Mouse (Mus musculus): ENCODE data around the gene Dyx1c1. TPM values are rescaled to one million over a fixed set of nuclear protein-coding genes. Genes with fewer than 3 reads are reported as not detected.

Gene Dyx1c1
- total and polyA plus RNA-seq, 2 experiments from 2014 or later = 2.7 to 3.0 TPM

DNA sequence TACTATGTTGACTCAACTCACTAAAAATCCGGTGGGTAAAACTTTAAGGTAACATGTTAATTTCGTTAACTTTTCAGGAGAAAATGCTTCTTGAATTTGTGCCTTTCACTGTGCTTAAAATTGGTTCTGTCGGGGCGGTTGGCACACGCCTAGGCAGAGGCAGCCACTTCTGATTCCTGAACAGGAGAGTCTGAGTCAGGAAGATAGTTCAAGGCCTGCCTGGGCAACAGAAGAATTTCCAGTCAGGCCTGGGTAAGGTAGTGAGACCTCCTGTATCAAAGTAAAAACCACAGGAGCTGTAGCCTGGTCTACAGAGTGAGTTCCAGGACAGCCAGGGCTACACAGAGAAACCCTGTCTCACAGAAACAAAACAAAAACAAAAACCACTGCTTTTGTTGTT is 34.0 kb downstream of the Dyx1c1 start:
- Histone ChIP-seq H3K36me3 (ENCODE audit: insufficient read depth, low read length) (no peaks in the 10 kb centered on the region), H3K4me2 (ENCODE audit: low read depth, low read length, poor library complexity, severe bottlenecking) (no peak overlapping the region), H3K4me3 (ENCODE audit: low read depth, low read length) (no peak overlapping the region), H3K27ac (ENCODE audit: low read depth, low read length) (no peak overlapping the region), H3K9me3 (ENCODE audit: low read length) (no peaks in the 10 kb centered on the region), H3K9ac (replicated peaks; ENCODE audit: low read length, poor library complexity, severe bottlenecking) (no peak overlapping the region), H3K27me3 (ENCODE audit: insufficient read depth, low read length) (no peaks in the 10 kb centered on the region), H3K4me1 (ENCODE audit: insufficient read depth, low read length) (no peaks in the 10 kb centered on the region)
- TF ChIP-seq CTCF (IDR thresholded peaks at IDR 0.05) = no peak
- DNase-seq (ENCODE audit: low spot score) (no peak), ATAC-seq (ENCODE audit: low FRiP score) (no peak)
- WGBS = 95% methylated on average over 5 of the region's 5 CpGs

DNA sequence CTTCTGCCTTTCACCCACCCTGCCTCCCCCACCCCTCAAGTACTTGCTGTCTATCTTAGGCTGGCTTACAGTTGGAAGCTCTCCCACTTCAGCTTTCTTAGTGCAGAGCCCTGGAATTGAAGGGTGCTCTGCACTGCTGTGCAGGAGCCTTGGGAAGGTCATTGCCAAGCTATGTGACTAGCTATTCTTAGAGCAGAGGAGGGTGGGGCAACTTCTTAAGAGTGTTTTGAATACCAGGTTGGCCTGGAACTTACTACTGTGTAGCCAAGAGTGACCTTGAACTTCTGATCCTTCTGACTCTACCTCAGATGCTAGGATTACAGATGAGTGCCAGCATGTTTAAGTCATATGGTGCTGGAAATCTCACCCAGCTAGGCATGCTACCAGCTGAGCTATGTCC is 37.6 kb downstream of the Dyx1c1 start:
- H3K36me3 ChIP-seq (ENCODE audit: insufficient read depth, low read length) = 0 out of 2 replicates have a peak, but pooled peaks cover 3% of the 10 kb centered on the region
- no peak overlapping the region for H3K27ac ChIP-seq (ENCODE audit: low read depth, low read length)
- H3K4me2 ChIP-seq (ENCODE audit: low read depth, low read length, poor library complexity, severe bottlenecking) = no peak overlapping the region
- DNase-seq (ENCODE audit: low spot score) (no peak), ATAC-seq (ENCODE audit: low FRiP score) (no peak)
- no peak overlapping the region for H3K4me3 ChIP-seq (ENCODE audit: low read depth, low read length)
- H3K4me1 ChIP-seq (ENCODE audit: insufficient read depth, low read length) = no peaks in the 10 kb centered on the region
- no peak overlapping the region for H3K9ac ChIP-seq (replicated peaks; ENCODE audit: low read length, poor library complexity, severe bottlenecking)
- H3K27me3 ChIP-seq (ENCODE audit: insufficient read depth, low read length) = no peaks in the 10 kb centered on the region
- no peak for TF ChIP-seq CTCF (IDR thresholded peaks at IDR 0.05)
- H3K9me3 ChIP-seq (ENCODE audit: low read length) = no peaks in the 10 kb centered on the region

DNA sequence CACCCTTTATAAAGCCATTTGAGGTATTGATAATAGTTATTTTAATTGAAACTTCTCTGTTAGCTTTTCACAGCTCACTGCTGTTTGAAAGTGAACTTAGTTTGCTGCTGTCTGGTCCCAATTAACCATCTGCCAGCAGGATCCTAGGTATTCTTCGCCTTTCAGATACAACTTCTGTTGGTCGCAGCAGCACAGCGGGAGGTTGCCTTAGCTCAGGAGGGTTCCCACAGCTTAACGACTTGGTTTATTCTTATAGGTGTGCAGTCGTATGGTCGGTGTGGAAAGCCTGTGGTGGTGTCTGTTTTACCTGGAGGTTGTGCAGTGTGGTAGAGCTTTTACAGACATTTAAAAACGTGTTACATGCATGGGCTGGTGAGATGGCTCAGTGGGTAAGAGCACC is 38.2 kb downstream of the Dyx1c1 start:
- Histone ChIP-seq H3K4me1 (ENCODE audit: insufficient read depth, low read length) (no peaks in the 10 kb centered on the region), H3K36me3 (ENCODE audit: insufficient read depth, low read length) (peaks cover 7% of the 10 kb centered on the region; the same call in 1 of the 2 replicates), H3K4me2 (ENCODE audit: low read depth, low read length, poor library complexity, severe bottlenecking) (no peak overlapping the region), H3K4me3 (ENCODE audit: low read depth, low read length) (no peak overlapping the region), H3K9ac (replicated peaks; ENCODE audit: low read length, poor library complexity, severe bottlenecking) (no peak overlapping the region), H3K27me3 (ENCODE audit: insufficient read depth, low read length) (no peaks in the 10 kb centered on the region), H3K27ac (ENCODE audit: low read depth, low read length) (no peak overlapping the region), H3K9me3 (ENCODE audit: low read length) (no peaks in the 10 kb centered on the region)
- DNase-seq (ENCODE audit: low spot score) (no peak), ATAC-seq (ENCODE audit: low FRiP score) (no peak)
- TF ChIP-seq CTCF (IDR thresholded peaks at IDR 0.05) = no peak
- 60% methylated on average over 7 of the region's 7 CpGs for WGBS

DNA sequence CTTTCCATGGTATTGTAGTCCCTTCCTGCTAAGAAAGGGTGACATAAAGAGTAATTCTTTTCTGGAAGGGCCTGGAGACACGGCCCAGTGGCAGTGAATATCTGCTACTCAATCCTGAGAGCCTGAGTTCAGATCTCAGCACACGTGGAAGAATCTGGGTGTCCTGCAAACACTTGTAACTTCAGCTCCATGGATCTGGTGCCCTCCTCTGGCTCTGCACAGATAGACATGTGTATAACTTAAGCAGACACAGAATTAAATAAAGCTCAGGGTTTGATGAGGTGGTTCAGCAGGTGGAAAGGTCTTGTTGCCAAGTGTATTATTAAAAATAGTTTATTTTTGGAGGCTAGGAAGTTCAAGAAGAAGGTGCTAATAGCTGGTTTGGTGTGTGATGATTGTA is 41.9 kb downstream of the Dyx1c1 start:
- peak; percentile 39 for TF ChIP-seq CTCF (IDR thresholded peaks at IDR 0.05)
- no peak for DNase-seq (ENCODE audit: low spot score)
- ATAC-seq (ENCODE audit: low FRiP score) = no peak

DNA sequence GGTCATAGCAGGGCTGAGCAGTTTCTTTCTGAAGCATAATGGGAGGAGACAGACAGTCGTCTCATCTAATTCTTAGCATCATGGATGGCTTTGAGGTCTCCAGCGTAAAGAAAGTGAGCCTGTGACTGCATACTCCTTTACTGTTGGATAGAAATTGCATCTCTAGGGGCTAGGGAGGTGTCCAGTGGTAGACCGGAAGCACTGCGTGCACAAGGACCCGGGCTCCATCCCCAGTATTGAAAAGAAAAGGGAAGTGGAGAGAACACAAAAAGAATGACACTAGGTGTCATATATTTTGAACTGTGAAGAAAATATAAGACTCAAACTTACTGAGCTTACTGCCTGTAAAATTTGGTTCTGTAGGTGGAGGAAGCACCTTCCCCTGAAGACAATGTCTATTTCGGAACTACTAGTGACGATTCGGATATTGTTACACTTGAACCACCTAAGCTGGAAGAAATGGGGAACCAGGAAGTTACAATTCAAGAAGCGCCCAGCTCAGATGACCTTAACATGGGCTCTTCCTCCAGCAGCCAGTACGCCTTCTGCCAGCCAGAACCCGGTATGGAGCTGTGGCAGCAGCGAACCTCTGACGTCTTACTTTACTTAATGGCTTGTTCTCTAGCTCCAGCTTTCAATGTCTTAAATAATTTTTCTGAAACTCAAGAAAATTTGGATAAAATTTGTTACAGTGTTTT is 42.9 kb downstream of the Dyx1c1 start:
- no peaks in the 10 kb centered on the region for H3K4me1 ChIP-seq (ENCODE audit: insufficient read depth, low read length)
- WGBS = 86% methylated on average over 13 of the region's 13 CpGs
- H3K9me3 ChIP-seq (ENCODE audit: low read length) = no peaks in the 10 kb centered on the region
- no peak overlapping the region for H3K9ac ChIP-seq (replicated peaks; ENCODE audit: low read length, poor library complexity, severe bottlenecking)
- H3K27ac ChIP-seq (ENCODE audit: low read depth, low read length) = no peak overlapping the region
- no peaks in the 10 kb centered on the region for H3K27me3 ChIP-seq (ENCODE audit: insufficient read depth, low read length)
- H3K4me2 ChIP-seq (ENCODE audit: low read depth, low read length, poor library complexity, severe bottlenecking) = no peak overlapping the region
- H3K4me3 ChIP-seq (ENCODE audit: low read depth, low read length) = no peak overlapping the region
- DNase-seq (ENCODE audit: low spot score) (no peak), ATAC-seq (ENCODE audit: low FRiP score) (no peak)
- H3K36me3 ChIP-seq (ENCODE audit: insufficient read depth, low read length) = peaks cover 36% of the 10 kb centered on the region
- no peak for TF ChIP-seq CTCF (IDR thresholded peaks at IDR 0.05)

More for the DNA sequence above, 41.9 kb downstream of the Dyx1c1 start:
- H3K27me3 ChIP-seq (ENCODE audit: insufficient read depth, low read length) = no peaks in the 10 kb centered on the region
- H3K36me3 ChIP-seq (ENCODE audit: insufficient read depth, low read length) = peaks cover 31% of the 10 kb centered on the region
- H3K4me1 ChIP-seq (ENCODE audit: insufficient read depth, low read length) = no peaks in the 10 kb centered on the region
- WGBS = 71% methylated on average over 2 of the region's 2 CpGs
- H3K9me3 ChIP-seq (ENCODE audit: low read length) = no peaks in the 10 kb centered on the region
- no peak overlapping the region for H3K27ac ChIP-seq (ENCODE audit: low read depth, low read length)
- H3K4me2 ChIP-seq (ENCODE audit: low read depth, low read length, poor library complexity, severe bottlenecking) = no peak overlapping the region
- H3K9ac ChIP-seq (replicated peaks; ENCODE audit: low read length, poor library complexity, severe bottlenecking) = no peak overlapping the region
- no peak overlapping the region for H3K4me3 ChIP-seq (ENCODE audit: low read depth, low read length)

DNA sequence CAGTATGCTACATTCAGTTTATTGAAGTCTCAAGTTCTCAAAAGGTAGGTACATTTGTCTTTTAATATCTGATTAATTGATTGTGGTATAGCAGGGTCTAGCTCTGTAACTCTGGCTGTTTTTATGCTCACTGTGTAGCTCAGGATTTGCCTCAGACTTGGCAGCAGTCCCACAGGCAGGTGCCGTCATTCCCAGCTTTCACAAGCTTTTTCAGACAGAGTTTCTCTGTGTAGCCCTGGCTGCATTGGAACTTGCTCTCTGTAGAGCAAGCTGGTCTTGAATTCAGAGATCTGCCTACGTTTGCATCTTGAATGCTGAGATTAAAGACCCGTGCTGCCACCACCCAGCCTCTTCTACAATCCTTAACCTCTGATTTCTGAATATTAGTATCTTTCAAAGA is 43.6 kb downstream of the Dyx1c1 start:
- WGBS = 64% methylated on average over 3 of the region's 3 CpGs
- no peak for TF ChIP-seq CTCF (IDR thresholded peaks at IDR 0.05)
- no peak overlapping the region for H3K4me3 ChIP-seq (ENCODE audit: low read depth, low read length)
- peaks cover 42% of the 10 kb centered on the region for H3K36me3 ChIP-seq (ENCODE audit: insufficient read depth, low read length)
- no peaks in the 10 kb centered on the region for H3K4me1 ChIP-seq (ENCODE audit: insufficient read depth, low read length)
- no peak overlapping the region for H3K9ac ChIP-seq (replicated peaks; ENCODE audit: low read length, poor library complexity, severe bottlenecking)
- H3K9me3 ChIP-seq (ENCODE audit: low read length) = no peaks in the 10 kb centered on the region
- no peak overlapping the region for H3K4me2 ChIP-seq (ENCODE audit: low read depth, low read length, poor library complexity, severe bottlenecking)
- no peak for DNase-seq (ENCODE audit: low spot score)
- H3K27ac ChIP-seq (ENCODE audit: low read depth, low read length) = no peak overlapping the region
- H3K27me3 ChIP-seq (ENCODE audit: insufficient read depth, low read length) = no peaks in the 10 kb centered on the region
- no peak for ATAC-seq (ENCODE audit: low FRiP score)

Data from midbrain, postnatal 0 days (tissue).